Mouse (Mus musculus) induced T-regulatory cell, adult 2 months (primary cell): ENCODE results near the gene Gata3.

ENCODE experiments used
- DNase-seq: peaks from one replicate; pipeline ENCODE4 v3.0.0-alpha.2; 2012; ENCODE audit warnings: low read depth

The Gata3 gene

DNA sequence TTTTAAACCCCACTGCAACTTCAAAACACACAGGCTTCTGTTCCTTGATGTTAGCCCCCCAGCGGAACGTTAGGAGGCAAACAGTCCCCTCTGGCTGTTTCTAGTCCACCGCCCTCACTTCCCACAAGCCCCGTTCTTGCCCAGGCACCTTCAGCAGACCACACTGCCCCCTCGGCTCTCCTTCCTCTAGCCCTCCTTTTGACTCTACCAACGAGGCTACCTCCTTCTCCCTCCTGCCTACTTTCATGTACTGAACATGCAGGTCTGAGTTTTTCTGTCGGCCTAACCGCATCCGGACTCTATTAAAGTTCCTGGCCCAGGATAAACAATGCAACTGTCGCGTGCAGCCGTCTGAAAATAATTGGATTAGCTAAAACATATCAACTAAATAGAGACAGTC, 17.2 kb downstream of the Gata3 start:
- DNase-seq: peak; percentile 78

DNA sequence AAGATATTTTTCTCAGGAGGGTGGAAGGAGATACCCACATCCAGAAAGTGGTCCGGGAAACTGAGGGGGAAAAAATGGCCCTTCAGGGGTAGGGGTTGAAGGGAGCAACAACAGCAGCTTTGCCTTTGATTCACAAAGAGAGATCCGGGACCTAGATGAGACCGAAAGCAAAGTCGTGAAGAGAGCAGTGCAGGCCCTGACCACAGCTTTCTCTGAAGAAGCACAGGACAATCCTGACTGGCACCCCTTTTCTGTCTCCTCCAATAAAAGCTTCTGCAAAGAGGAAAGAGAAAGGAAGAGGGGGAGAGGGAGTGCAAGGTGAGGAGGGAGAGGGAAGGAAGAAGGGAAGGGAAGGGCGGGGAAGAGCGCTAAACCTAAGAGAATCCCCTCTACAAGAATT, 18.0 kb downstream of the Gata3 start:
- DNase-seq: peak; percentile 73

DNA sequence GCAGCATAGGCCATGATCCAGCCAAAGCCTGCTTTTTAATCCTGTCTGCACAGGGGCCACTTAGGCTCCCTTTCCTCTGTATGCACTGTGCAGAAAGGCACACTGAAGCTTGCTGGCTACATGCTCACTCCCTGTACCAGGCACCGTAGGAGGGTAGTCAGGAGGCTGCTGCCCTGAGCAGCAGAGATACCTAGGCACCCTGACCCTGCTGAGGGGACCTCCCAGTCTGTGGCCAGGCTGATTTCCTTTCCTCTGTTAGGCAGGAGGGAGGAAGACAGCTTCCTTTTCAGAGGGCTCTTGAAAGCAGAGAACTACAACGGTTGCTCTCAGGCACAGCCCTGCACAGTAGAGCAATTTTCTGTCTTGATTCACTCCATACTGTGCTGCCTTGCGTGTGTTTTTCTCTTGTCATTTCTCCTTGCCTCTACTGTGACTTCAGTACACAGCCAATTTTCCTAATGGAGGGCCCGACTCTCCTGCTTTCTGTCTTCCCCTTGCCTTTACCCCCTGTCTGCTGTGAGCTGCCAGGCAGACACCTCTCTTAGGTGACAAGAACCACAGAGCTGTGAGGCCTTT, 18.6 kb downstream of the Gata3 start:
- peak; percentile 78 for DNase-seq

DNA sequence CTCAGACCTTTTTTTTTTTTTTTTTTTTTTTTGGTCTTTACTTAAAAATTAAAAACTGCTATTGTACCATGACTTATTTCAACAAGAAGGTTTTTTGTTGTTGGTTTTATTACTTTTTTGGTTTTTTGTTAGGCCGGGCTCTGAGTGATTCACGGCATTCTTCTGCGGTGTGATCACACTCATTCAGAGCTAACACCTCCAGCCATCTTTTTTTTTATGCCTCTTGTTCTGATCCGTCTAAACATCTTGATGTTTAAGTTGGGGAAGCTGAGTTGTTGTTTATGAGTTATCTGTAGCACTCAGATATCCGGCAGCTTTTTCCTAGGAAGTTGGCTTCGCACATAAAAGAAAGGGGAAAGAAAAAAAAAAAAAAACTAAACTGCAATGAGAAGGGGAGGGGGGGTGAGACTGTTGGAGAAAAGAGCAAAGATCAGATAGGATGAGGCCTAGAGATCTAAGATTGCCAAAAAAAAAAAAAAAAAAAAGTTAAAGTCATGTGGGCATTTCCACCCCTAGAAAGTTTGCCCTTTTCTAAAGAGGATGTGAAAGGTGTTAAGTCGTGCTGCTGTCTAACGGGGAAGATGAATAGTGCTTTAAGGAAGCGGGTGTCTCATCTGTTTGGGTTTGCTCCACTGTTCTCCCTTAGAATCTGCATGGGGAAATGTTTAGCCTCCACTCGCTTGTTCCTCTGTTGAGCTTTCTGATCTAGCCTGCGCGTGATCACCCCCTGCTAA, 22.6 kb downstream of the Gata3 start:
- DNase-seq: peak; percentile 84

DNA sequence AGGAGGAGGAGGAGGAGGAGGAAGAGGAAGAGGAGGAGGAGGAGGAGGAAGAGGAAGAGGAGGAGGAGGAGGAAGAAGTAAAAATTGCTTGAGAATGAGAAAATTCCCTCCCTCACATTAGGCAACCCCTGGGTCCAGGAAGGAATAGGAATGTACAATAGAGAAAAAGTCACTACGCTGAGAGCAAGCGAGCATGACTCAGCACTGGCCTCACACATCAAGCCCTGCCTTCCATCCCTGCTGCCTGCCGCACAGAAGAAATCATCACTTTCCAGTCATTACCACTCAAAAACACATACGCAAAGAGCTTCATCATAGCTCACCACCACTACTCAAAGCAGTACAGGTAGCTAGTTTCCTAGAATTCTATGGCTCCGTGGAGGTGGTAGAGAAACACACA, 29.1 kb downstream of the Gata3 start:
- no peak for DNase-seq

DNA sequence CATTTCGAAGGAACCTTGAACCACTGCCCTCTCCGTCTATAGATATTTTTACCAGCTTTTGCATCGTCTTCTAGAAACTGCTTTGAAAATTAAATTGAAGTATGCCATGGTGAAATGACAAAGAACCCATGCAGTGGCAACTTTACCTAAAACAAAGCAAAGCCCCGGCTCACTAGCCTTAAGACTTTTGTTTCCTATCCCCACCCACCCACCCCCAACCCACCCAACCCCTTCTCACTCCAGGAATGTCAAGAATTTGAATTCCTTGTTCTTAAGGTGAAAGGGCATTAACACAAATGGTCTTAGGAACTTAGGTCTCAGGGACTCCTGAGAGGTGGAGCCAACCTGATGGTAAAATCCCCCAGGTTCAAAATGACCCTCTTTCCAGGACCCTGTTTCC, 34.0 kb downstream of the Gata3 start:
- DNase-seq: no peak

DNA sequence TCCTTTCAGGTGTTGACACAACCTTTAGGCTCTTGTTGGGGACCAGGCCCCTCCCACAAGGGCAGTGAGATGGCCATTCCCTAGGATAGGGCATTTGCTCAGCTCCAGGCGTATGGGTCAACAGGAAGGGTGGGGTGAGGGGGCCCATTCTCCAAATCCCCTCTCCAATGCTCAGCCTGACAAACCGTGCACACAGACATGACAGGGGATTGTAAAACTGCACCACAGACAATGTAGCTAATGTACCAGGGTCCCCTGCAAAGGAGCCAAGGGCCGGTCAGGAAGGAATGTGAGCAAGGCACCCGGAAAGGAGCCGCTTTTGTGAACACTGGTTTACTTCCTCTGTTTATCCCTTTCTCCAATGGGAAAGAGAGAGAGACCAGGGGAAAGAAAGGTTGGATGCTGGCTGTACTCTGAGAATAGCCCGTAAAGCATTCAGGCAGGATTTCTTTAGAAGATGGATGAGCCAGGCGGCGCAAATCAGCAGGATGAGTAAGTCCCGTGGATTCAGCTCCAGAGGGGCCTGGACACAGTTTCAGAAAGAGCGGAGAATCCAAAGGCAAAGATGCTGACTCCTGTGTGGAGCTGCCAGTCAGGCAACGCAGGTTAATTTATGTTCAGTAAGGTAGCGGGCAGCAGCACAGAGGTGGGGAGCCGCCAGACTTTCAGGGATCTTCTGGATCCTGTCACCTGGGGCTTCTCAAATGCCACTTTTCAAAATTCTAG, 36.8 kb downstream of the Gata3 start:
- no peak for DNase-seq

DNA sequence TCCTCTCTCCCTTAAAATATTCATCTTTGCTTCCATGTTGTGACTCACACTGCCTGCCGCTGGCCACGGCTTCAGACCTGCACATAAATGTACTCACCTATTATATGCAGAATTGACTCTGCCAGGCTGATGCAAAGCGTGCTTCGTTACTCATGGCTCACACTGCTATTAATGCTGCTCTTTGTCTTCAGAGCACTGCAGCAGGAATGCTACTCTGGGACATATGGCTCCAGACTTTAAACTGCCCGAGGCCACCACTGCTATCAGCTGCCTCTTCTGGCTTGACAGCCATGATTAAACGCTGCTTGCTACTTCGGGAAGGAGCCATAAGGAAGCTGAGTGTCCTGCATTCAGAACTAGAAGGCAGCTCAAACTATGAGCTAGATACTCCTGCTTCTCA, 54.6 kb downstream of the Gata3 start:
- DNase-seq: no peak

DNA sequence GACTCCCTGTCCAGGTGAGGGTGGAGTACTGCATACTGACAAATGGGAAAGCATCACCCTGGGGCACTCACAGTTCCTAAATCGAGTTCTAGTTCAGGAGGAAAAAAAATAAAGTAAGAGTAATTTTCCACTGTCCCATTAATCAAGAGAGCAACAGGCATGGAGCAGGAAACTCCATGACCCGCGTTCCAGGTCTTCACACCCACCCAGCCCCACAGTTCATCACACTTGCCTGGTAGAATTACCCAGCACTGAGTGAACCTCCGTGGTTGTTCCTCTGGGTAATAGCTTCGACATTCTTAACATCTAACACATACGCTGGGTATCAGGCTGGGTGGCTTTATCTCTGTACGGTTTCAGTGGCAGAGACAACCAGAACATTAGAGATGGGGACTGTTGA, 56.1 kb downstream of the Gata3 start:
- no peak for DNase-seq

DNA sequence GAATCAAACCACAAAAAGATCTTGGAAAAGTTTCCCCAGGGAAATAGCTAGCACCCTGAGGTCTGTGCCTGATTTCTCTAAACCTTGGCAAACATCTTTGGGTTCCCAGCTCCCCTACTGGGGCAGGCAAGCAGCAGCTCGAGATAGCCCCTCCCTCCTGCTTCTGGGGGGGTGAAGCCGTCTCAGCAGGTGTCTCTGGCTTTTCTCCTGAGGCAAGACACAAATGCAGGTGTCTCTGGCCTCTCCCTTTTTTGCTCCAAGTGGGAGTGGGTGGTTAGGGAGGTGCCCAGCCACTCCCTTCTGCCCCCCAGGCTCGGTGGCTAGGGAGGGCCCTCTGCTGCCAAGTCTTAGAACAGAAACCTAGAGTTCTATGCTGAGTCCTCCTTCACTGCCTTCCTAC, 62.2 kb downstream of the Gata3 start:
- DNase-seq: no peak

DNA sequence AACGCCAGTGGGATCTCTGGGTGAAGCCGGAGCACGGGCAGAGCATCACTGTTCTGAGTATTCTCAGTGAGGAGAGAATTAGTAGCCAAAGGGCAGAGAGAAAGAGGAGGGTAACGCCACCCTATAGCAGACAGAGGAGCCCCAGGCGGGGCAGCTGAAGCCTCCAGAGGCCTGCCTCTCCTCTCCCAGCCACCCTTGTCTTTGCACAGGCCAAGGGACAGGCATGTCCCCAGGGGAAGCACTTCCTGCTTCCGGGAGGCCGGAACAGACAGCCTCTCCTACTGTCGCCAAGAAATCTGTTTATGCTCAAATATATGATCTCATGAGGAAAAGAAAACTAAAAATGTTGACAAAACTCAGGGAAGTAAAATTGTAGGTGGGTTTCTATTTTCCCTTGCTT, 69.2 kb downstream of the Gata3 start:
- DNase-seq: no peak

DNA sequence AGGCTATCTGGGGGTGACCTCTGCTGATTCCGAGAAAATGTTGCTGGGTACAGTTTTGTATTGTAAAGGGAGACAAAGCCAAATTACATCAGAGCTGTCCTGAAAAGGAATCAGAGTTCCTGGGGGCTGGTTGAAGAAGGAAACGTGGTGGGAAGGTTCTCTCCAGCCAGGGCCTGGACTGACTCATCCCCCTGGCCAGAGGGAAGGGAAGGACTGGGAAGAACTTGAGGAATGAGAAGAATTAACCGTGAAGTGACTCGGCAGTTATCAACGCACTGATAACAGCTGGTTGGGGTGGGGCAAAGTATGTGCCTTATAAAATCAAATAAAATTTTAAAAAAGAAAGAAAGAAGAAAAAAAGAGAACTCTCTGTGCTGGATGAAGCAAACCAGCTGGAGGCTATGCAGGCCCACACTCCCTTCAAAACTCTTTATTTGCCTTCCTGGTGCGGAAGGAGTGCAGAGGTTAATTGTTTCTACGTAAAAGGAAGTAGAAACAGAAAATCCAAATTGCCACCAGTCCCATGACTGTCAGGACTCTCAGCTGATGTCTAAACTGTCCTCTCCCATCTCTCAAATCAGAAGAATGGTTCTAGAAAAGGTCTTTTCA, 71.6 kb downstream of the Gata3 start:
- no peak for DNase-seq
